Mouse (Mus musculus) forebrain, postnatal 0 days (tissue): ENCODE data around the gene Itga2. TPM values are rescaled to one million over a fixed set of nuclear protein-coding genes. Genes with fewer than 3 reads are reported as not detected.

Experiments
- ATAC-seq: fragments of 200-750 bp; cut with Nextera tagmentation; 2 replicates; pipeline ENCODE4 v1.8.0; 2017; ENCODE audit warnings: mild to moderate bottlenecking, moderate library complexity
- DNase-seq: peaks from one replicate; pipeline ENCODE4 v3.0.0-alpha.2; 2015
- H3K27ac ChIP-seq: fragments of 300-500 bp; sonication (generic); 2 replicates; pipeline ENCODE4 v1.5.1; 2014; ENCODE audit warnings: low read depth, mild to moderate bottlenecking, antibody characterized with exemption, low read length, moderate library complexity, mixed read lengths
- H3K27me3 ChIP-seq: fragments of 300-500 bp; sonication (generic); 2 replicates; pipeline ENCODE4 v1.6.1; 2014; ENCODE audit warnings: mild to moderate bottlenecking, low read length, mixed read lengths; ENCODE audit not compliant: insufficient read depth
- H3K36me3 ChIP-seq: fragments of 300-500 bp; sonication (generic); 2 replicates; pipeline ENCODE4 v1.6.1; 2014; ENCODE audit warnings: mild to moderate bottlenecking, moderate library complexity; ENCODE audit not compliant: insufficient read depth
- H3K4me1 ChIP-seq: fragments of 300-500 bp; sonication (generic); 2 replicates; pipeline ENCODE4 v1.6.1; 2014; ENCODE audit warnings: antibody characterized with exemption; ENCODE audit not compliant: insufficient read depth
- H3K4me2 ChIP-seq: fragments of 300-500 bp; sonication (generic); 2 replicates; pipeline ENCODE4 v1.6.1; 2014; ENCODE audit warnings: low read depth, mild to moderate bottlenecking, moderate library complexity
- H3K4me3 ChIP-seq: fragments of 300-500 bp; sonication (generic); 2 replicates; pipeline ENCODE4 v1.5.1; 2014; ENCODE audit warnings: low read depth, low read length, mixed read lengths
- H3K9ac ChIP-seq: fragments of 300-500 bp; sonication (generic); 2 replicates; pipeline ENCODE4 v1.6.1; 2014; ENCODE audit warnings: mild to moderate bottlenecking
- H3K9me3 ChIP-seq: fragments of 300-500 bp; sonication (generic); 2 replicates; pipeline ENCODE4 v1.6.1; 2016; ENCODE audit warnings: low read length
- CTCF ChIP-seq: sonication (generic); IDR thresholded peaks from 2 replicates; pipeline ENCODE4 v1.5.1; 2016; ENCODE audit warnings: antibody characterized with exemption, control low read depth, low read depth
- WGBS: fragments of 180-500 bp; shearing (Covaris S2); extraction: QIAGEN DNeasy Blood & Tissue Kit; methylation state at CpG from one replicate; pipeline ENCODE4 v1.1.7; 2014; 5-methylcytosine and 5-hydroxymethylcytosine counted together
- polyA plus RNA-seq: library from polyadenylated mRNA; unstranded; fragments of >200 nt; fragmentation: Nextera tagmentation; extraction: Ambion mirVana; gene quantifications from 2 replicates; pipeline ENCODE4 v1.2.1, GENCODE M21; 2015
- total RNA-seq: library from RNA; depleted of rRNA; stranded (reverse); fragments of >200 nt; gene quantifications from 2 replicates; pipeline ENCODE4 v1.2.3, GENCODE M21; 2014

Itga2 gene
- total and polyA plus RNA-seq, 2 experiments from 2014 or later: 0.63 to 0.86 TPM

DNA sequence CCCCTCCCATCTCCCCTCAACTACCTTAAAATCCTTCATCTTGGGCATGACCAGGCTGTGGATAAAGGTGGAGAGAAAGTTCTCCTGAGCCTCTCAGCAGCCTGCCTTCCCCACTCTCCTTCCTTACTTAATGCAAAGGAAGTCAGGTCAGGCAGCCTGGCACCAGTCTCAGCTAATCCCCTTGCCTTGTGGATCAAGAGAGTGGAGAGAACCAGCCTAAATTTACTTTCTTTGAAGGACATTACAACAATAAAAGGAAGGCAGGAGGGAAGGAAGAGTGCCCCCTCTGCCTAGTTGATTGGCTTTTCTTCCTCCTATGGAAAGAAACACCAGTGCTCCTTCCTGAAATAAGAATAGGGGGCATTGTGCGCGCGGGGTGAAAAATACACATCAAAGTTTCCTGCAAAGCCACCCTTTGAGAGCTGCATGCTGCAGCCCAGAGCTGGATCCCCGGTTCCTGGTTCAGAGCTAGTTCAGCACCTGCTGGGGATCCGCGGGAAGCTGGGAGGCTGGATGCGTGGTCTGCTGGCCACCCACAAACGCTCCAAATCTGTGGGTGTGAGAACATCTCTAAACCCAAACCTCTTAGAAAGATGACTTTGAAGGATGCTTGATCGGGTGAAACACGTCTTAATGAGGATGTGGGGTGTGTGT lies 777 bp downstream of the Itga2 start:
- no peak overlapping the region for H3K9ac ChIP-seq
- H3K27ac ChIP-seq: no peak overlapping the region
- H3K4me3 ChIP-seq: peak overlapping the region; percentile 33
- TF ChIP-seq CTCF: no peak
- H3K4me2 ChIP-seq: peak overlapping the region; percentile 73
- DNase-seq (peak; percentile 18), ATAC-seq (peak; percentile 42; the same call in 1 of the 2 replicates)
- no peaks in the 10 kb centered on the region; the same call in 1 of the 2 replicates for H3K27me3 ChIP-seq
- WGBS: 3% methylated on average over 10 of the region's 10 CpGs
- H3K9me3 ChIP-seq: no peaks in the 10 kb centered on the region
- H3K4me1 ChIP-seq: no peaks in the 10 kb centered on the region
- no peaks in the 10 kb centered on the region for H3K36me3 ChIP-seq

DNA sequence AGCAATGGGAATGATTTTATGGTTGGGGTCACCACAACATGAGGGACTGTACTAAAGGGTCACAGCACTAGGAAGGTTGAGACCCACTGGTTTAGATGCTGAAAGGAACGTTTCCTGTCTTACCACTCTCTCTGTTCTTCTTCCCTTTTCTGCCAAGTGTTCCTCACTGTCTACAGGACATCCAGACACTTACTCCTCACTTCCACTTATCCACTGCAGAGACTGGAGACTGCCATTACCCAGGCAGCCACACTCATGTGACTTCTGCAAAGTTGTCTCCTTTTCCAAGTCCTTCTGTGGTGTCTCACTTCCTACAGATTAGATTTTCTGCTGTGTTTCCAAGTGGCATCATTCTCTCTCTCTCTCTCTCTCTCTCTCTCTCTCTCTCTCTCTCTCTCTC lies 7.1 kb downstream of the Itga2 start:
- WGBS: 87% methylated on average over 1 of the region's 1 CpGs
- no peak for TF ChIP-seq CTCF
- peaks cover 3% of the 10 kb centered on the region; the same call in 1 of the 2 replicates for H3K4me1 ChIP-seq
- no peaks in the 10 kb centered on the region for H3K36me3 ChIP-seq
- ATAC-seq (no peak), DNase-seq (no peak)
- no peak overlapping the region for H3K27ac ChIP-seq
- H3K9me3 ChIP-seq: 0 out of 2 replicates have a peak, but pooled peaks cover 4% of the 10 kb centered on the region
- H3K4me2 ChIP-seq: no peak overlapping the region
- no peak overlapping the region for H3K4me3 ChIP-seq
- no peak overlapping the region for H3K9ac ChIP-seq
- no peaks in the 10 kb centered on the region for H3K27me3 ChIP-seq

DNA sequence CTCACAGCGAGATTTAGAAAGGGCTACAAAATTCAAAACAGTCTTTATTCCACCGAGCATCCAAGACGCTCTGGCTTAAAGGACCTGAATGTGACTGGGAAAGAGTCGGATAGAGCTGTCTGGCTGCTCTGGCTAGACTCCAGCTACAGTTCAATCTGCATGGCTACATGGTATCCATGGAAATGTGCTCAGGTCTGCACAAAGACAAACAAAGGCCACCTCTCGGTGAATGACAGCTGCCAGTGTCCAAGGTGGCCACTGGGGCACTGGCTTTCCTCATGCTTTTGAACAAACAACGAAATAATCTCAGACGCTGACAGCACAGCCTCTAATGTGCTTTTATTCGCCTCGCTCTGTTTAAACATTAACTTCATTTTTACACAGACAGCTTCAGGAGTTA lies 8.6 kb downstream of the Itga2 start:
- Histone ChIP-seq H3K36me3 (no peaks in the 10 kb centered on the region), H3K9ac (no peak overlapping the region), H3K27me3 (no peaks in the 10 kb centered on the region), H3K4me2 (peak overlapping the region; percentile 28), H3K4me1 (peaks cover 3% of the 10 kb centered on the region; the same call in 1 of the 2 replicates), H3K27ac (peak overlapping the region; percentile 35; the same call in 1 of the 2 replicates), H3K4me3 (no peak overlapping the region), H3K9me3 (0 out of 2 replicates have a peak, but pooled peaks cover 4% of the 10 kb centered on the region)
- DNase-seq: peak; percentile 36
- ATAC-seq: peak; percentile 88
- 5% methylated on average over 9 of the region's 9 CpGs for whole genome bisulfite sequencing
- no peak for TF ChIP-seq CTCF

- Histone ChIP-seq H3K4me2 (no peak overlapping the region), H3K9me3 (0 out of 2 replicates have a peak, but pooled peaks cover 4% of the 10 kb centered on the region), H3K36me3 (no peaks in the 10 kb centered on the region), H3K27me3 (no peaks in the 10 kb centered on the region), H3K9ac (no peak overlapping the region), H3K4me1 (no peaks in the 10 kb centered on the region), H3K4me3 (no peak overlapping the region), H3K27ac (no peak overlapping the region)
- ATAC-seq (no peak), DNase-seq (no peak)
- 81% methylated on average over 5 of the region's 5 CpGs for WGBS
- TF ChIP-seq CTCF: no peak
These were observed 16.1 kb downstream of the Itga2 start for GRCm38 (mm10) chr13:114915767-114916166.

GRCm38 (mm10) chr13:114914963-114915362 lies 16.9 kb downstream of the Itga2 start:
- 89% methylated on average over 4 of the region's 4 CpGs for WGBS
- DNase-seq: no peak
- H3K27me3 ChIP-seq: no peaks in the 10 kb centered on the region
- H3K4me3 ChIP-seq: no peak overlapping the region
- no peaks in the 10 kb centered on the region for H3K4me1 ChIP-seq
- TF ChIP-seq CTCF: no peak
- no peak overlapping the region for H3K4me2 ChIP-seq
- 0 out of 2 replicates have a peak, but pooled peaks cover 1% of the 10 kb centered on the region for H3K9me3 ChIP-seq
- no peak overlapping the region for H3K9ac ChIP-seq
- H3K36me3 ChIP-seq: no peaks in the 10 kb centered on the region
- no peak overlapping the region for H3K27ac ChIP-seq
- no peak for ATAC-seq

DNA sequence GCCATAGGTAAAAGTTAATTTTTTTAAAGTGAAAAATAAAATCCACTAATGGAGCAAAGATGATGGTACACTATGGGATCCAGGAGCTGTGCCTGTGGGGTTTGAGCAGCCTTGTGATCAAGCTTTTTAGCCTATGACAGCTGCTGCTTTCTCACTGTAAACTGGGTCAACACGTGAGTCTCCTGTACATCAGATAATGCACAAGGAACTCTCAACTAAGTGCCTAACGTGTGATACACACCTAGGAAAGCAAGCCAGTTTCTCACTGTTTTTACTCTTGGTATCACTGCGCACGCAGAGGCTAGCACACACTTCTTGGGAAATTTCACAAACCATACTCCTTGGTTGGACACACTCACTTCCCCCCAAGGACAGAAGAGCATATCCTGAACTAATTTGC lies 17.3 kb downstream of the Itga2 start:
- 83% methylated on average over 4 of the region's 4 CpGs for WGBS

DNA sequence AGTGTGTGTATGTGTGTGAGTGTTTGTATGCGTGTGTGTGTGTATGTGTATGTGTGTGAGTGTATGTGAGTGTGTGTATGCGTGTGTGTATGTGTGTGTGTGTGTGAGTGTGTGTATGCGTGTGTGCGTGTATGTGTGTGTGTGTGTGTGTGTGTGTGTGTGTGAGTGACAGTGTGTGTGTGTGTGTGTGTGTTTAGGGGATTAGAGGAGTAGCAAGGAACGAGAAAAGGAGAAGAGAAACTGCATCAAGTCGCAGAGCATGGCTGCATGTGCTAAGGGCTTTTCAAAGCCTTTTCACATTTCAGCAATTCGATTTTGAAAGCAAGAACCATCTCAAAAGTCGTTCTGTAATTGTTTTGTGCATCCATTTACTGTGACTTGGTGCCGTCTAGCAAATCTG lies 21.3 kb downstream of the Itga2 start:
- no peak overlapping the region for H3K4me3 ChIP-seq
- WGBS: 80% methylated on average over 9 of the region's 9 CpGs
- no peak overlapping the region for H3K9ac ChIP-seq
- ATAC-seq (no peak), DNase-seq (no peak)
- H3K36me3 ChIP-seq: no peaks in the 10 kb centered on the region
- no peaks in the 10 kb centered on the region for H3K9me3 ChIP-seq
- TF ChIP-seq CTCF: no peak
- no peaks in the 10 kb centered on the region for H3K27me3 ChIP-seq
- H3K4me1 ChIP-seq: no peaks in the 10 kb centered on the region
- no peak overlapping the region for H3K4me2 ChIP-seq
- H3K27ac ChIP-seq: no peak overlapping the region

More for the DNA sequence above, 17.3 kb downstream of the Itga2 start:
- no peaks in the 10 kb centered on the region for H3K36me3 ChIP-seq
- H3K9me3 ChIP-seq: no peaks in the 10 kb centered on the region
- H3K9ac ChIP-seq: no peak overlapping the region
- no peak overlapping the region for H3K4me2 ChIP-seq
- H3K4me1 ChIP-seq: no peaks in the 10 kb centered on the region
- no peak for ATAC-seq
- H3K27ac ChIP-seq: no peak overlapping the region
- no peak overlapping the region for H3K4me3 ChIP-seq
- DNase-seq: no peak
- no peak for TF ChIP-seq CTCF
- no peaks in the 10 kb centered on the region for H3K27me3 ChIP-seq
